Mouse (Mus musculus) cerebellum, adult 2 months (tissue): ENCODE results near the gene Olfr95. TPM values are rescaled to one million over a fixed set of nuclear protein-coding genes. Genes with fewer than 3 reads are reported as not detected.
"Not testable (repeated sequence)": the region's sequence is repeated elsewhere in the genome, so short reads cannot be mapped to it uniquely, and the experiment has no call there.

Source experiments
- DNase-seq, 2 experiments: peaks; one replicate each; pipeline ENCODE4 v3.0.0; 2021
- H3K27ac ChIP-seq: fragments of 200-500 bp; 2 replicates; pipeline ENCODE4 v1.5.1; 2012; ENCODE audit warnings: low read length, control low read depth, inconsistent platforms; ENCODE audit not compliant: insufficient read depth
- H3K27me3 ChIP-seq: fragments of 200-500 bp; 2 replicates; pipeline ENCODE4 v1.6.1; 2012; ENCODE audit warnings: inconsistent platforms, mild to moderate bottlenecking, low read length, moderate library complexity; ENCODE audit not compliant: control insufficient read depth, insufficient read depth
- H3K4me1 ChIP-seq: fragments of 200-500 bp; 2 replicates; pipeline ENCODE4 v1.6.1; 2011; ENCODE audit warnings: low read length; ENCODE audit not compliant: control insufficient read depth, insufficient read depth
- H3K4me3 ChIP-seq: fragments of 200-500 bp; replicated peaks from 2 replicates; pipeline ENCODE3; 2011; ENCODE audit warnings: mild to moderate bottlenecking, low read depth, low read length, control low read depth; ENCODE audit not compliant: insufficient read depth
- CTCF ChIP-seq: fragments of 200-500 bp; IDR thresholded peaks from 2 replicates; pipeline ENCODE4 v1.5.1; 2011; ENCODE audit warnings: low read depth, mild to moderate bottlenecking, control low read depth, low read length, moderate library complexity, borderline replicate concordance; ENCODE audit not compliant: insufficient read depth
- POLR2A ChIP-seq: fragments of 200-500 bp; IDR thresholded peaks from 2 replicates; pipeline ENCODE4 v1.6.1; 2011; ENCODE audit warnings: low read length, control low read depth, borderline replicate concordance; ENCODE audit not compliant: insufficient read depth
- whole genome bisulfite sequencing: fragments of 180-500 bp; shearing (Covaris S2); methylation state at CpG from one replicate; pipeline ENCODE4 v1.1.7; 2018; 5-methylcytosine and 5-hydroxymethylcytosine counted together
- polyA plus RNA-seq: library from polyadenylated mRNA; depleted of rRNA; stranded (reverse); fragments of >200 nt; gene quantifications from 2 replicates; pipeline ENCODE4 v1.2.3, GENCODE M21; 2012; rRNA removed

The Olfr95 gene
- polyA plus RNA-seq: 0.03 TPM in 1 of 2 replicates, not detected in the other

DNA sequence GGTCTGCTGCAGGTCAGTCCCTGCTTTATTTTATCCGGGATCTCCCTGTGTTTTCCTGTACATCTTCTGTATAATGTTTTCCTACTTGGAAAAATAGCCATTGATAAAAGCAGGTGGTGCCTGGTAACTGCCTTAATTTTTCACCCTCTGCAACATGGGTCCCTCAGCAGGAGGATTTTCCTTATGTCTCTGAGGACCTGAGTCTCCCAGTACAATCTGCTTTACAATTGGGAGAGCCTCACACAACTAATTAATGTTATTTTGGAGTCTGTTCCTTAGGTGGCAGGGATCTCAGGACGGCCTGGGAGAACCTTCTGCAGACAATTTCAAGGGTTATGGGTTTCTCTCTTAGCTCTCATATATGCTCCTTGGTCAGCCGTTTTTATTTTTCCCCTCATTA, at the start of gene Olfr95:
Gene Olfr95 (minus strand): TSS at position 101 of the 400 bp plus-strand sequence.
- Histone ChIP-seq H3K4me1 (0 out of 2 replicates have a peak, but pooled peaks cover 3% of the 10 kb centered on the region), H3K27ac (no peak within 1 kb of the TSS), H3K27me3 (no peaks in the 10 kb centered on the region), H3K4me3 (no peak within 1 kb of the TSS)
- no peak for DNase-seq
- WGBS: 77% methylated on average over 3 of the region's 3 CpGs
- TF ChIP-seq CTCF (no peak), POLR2A (no peak)

DNA sequence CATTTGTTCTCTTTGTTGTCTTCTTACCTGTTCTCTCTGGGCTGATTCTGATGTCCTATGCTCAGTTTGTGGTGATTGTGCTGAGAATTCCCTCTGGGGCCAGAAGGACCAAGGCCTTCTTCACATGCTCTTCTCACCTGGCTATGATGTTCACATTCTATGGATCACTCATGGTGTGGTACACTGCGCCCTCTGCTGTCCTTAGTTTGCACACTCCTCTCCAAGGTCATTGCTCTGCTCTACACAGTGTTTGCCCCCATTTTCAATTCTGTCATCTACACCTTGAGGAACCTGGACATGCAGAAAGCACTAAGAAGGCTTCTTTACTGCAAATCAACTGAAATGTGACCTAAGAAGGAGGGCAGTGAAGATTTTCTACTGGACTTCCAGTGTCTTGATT, 37.6 kb upstream of the Olfr95 start:
- 14% methylated on average over 1 of the region's 1 CpGs for WGBS
- TF ChIP-seq POLR2A (no peak), CTCF (peak; percentile 28; the same call in 1 of the 2 replicates)
- no peak overlapping the region for H3K27ac ChIP-seq
- no peak for DNase-seq
- H3K27me3 ChIP-seq: no peaks in the 10 kb centered on the region
- H3K4me1 ChIP-seq: no peaks in the 10 kb centered on the region
- no peak overlapping the region for H3K4me3 ChIP-seq

DNA sequence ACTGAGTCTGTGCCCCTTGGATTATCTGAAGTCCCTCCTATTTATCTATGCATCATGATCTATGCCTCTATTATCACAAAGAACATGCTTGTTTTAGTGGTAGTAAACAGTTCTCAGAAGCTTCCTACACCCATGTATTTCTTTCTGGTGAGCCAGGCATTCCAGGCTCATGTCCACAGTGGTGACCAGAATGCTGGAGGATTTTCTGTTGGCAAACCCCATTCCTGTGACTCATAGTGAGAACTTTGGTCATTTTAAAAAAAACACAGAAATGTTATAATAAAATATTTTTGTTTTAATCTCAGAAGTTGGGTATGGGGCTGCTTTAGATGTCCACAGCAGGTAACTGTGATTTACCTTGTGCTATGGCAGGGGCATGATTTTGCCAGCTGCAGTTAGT, 36.5 kb upstream of the Olfr95 start:
- no peak overlapping the region for H3K27ac ChIP-seq
- H3K4me1 ChIP-seq: no peaks in the 10 kb centered on the region
- TF ChIP-seq CTCF (no peak), POLR2A (no peak)
- no peak for DNase-seq
- no peak overlapping the region for H3K4me3 ChIP-seq
- H3K27me3 ChIP-seq: no peaks in the 10 kb centered on the region

DNA sequence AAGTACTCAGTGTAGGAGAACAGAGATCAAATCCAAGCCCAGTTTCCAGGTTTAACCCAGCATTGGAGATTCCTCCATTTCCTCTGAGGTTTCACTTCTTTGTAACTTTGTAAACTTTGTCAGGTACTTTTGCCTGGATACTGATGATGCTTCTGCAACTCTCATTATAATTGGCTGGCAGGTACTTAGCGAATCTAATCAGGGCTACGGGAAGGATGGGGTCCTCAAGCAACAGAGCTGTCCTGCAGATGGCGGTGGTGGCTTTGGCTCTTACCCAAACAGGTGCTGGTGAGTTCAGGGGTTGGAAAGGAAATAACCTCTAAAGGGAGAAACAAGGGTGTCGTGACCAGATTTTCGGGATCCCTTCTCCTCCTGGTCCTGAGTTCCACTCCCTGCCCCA, 33.8 kb upstream of the Olfr95 start:
- TF ChIP-seq POLR2A: no peak
- TF ChIP-seq CTCF: no peak
- Histone ChIP-seq H3K27ac (no peak overlapping the region), H3K27me3 (no peaks in the 10 kb centered on the region), H3K4me3 (no peak overlapping the region), H3K4me1 (no peaks in the 10 kb centered on the region)
- DNase-seq: no peak
- WGBS: 27% methylated on average over 5 of the region's 5 CpGs

DNA sequence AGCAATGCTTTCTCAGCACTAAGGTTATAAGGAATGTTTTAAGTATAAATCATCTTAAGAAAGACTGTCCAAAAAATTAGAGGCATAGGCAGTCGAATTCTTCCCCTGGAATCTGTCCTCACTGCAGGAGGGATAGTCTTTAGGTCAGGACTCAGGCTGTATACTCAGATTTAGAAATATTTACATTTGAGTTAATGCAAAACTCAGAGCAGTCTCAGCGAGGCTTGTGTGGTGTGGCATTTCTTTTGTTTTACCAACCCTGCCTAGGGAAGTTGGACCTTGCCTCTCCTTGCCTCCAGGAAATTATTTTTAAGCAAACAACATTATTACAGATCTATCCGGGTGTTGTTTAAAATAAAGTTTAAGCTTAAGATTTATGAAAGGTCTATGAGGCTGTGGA, 29.3 kb upstream of the Olfr95 start:
- H3K27ac ChIP-seq: no peak overlapping the region
- no peak for DNase-seq
- no peaks in the 10 kb centered on the region for H3K27me3 ChIP-seq
- no peak for TF ChIP-seq POLR2A
- TF ChIP-seq CTCF: no peak
- 56% methylated on average over 3 of the region's 3 CpGs for WGBS
- H3K4me1 ChIP-seq: no peaks in the 10 kb centered on the region
- H3K4me3 ChIP-seq: no peak overlapping the region

DNA sequence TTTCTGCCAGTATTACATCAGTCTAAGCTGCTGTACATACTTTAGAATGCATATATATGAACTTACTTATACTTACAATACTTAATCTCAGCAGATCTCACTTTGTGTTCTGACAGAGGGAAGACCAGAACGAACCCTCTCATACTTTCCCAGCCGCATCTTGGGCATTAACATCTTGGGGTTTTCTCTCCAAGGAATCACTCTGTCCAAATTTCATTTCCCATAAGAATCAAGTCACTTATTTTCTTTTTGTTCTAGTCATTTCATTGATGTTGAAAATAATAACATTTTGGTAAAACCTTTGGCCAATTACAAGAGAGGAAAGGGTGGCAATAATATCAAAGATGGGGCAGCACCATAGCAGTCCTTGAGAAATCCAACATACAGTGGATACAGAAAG, 24.3 kb upstream of the Olfr95 start, which contains the start of gene Olfr97:
Gene Olfr97 (minus strand): TSS at position 101 of the 400 bp plus-strand sequence.
- not testable (repeated sequence) for DNase-seq, H3K27me3 ChIP-seq, H3K27ac ChIP-seq, H3K4me1 ChIP-seq, H3K4me3 ChIP-seq
- 86% methylated on average over 2 of the region's 2 CpGs for WGBS

DNA sequence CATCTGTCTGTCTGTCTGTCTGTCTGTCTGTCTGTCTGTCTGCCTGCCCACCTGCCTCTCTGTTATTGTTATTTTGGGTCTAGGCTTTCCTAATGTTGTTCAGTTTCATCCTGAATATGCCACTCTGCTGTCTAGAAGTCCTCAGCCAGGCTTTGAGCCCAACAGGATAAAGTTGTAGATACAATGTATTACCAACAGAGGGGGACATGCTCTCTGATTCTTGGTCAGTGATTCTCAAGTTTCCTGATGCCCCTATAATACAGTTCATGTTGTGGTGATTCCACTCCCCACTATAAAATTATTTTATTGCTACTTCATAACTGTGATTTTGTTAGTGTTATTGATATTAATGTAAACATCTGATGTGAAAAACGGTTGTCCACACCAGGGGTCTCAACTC, 9.0 kb upstream of the Olfr95 start:
- no peaks in the 10 kb centered on the region for H3K4me1 ChIP-seq
- 31% methylated on average over 1 of the region's 1 CpGs for WGBS
- H3K4me3 ChIP-seq: no peak overlapping the region
- no peak for TF ChIP-seq CTCF
- TF ChIP-seq POLR2A: no peak
- DNase-seq: no peak
- no peak overlapping the region for H3K27ac ChIP-seq
- no peaks in the 10 kb centered on the region for H3K27me3 ChIP-seq

DNA sequence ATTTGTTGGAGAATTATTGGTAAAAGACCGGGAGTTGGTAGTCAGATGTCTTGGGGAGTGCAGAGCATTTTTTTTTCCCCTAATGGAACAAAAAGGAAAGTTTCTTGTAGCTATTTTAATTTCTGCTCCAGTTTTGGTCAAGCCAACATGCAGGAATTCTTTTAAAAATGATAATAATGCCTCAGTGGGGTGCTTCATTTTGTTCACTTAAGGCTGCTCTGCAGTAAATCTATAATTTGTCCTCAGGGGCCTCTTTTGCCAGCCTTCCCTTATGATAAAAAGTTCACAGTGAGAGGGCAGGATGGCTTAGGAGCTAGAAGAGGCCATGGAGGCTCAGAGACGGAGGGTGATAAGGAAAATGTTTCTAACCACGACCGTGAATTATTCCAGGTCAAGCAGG, 6.9 kb upstream of the Olfr95 start, which contains the start of gene Olfr96:
Gene Olfr96 (plus strand): TSS at position 301 of the 400 bp plus-strand sequence.
- Histone ChIP-seq H3K27ac (no peak within 1 kb of the TSS), H3K27me3 (no peaks in the 10 kb centered on the region), H3K4me1 (no peaks in the 10 kb centered on the region), H3K4me3 (no peak within 1 kb of the TSS)
- no peak for DNase-seq
- TF ChIP-seq CTCF (no peak), POLR2A (no peak)
- WGBS: 51% methylated on average over 4 of the region's 4 CpGs
